Mouse (Mus musculus): ENCODE measurements around the gene Dlgap5. TPM values are rescaled to one million over a fixed set of nuclear protein-coding genes. Genes with fewer than 3 reads are reported as not detected.

Dlgap5 gene
- polyA plus RNA-seq, 1 experiment from 2014 or later = 36.8 TPM

- H3K9ac ChIP-seq = no peak overlapping the region
- no peak overlapping the region for H3K4me3 ChIP-seq
- peaks cover 80% of the 10 kb centered on the region for H3K36me3 ChIP-seq
- H3K27me3 ChIP-seq = no peaks in the 10 kb centered on the region
- no peak overlapping the region for H3K4me2 ChIP-seq
- no peak for ATAC-seq (ENCODE audit: insufficient number of reproducible peaks, low FRiP score, low TSS enrichment, low read depth)
- H3K9me3 ChIP-seq = no peaks in the 10 kb centered on the region
- H3K4me1 ChIP-seq = no peaks in the 10 kb centered on the region
- 78% methylated on average over 10 of the region's 10 CpGs for WGBS
- H3K27ac ChIP-seq = no peak overlapping the region
Observed at GRCm38 (mm10) chr14:47393354-47394094, 24.7 kb downstream of the Dlgap5 start.

GRCm38 (mm10) chr14:47386125-47386524, 32.1 kb downstream of the Dlgap5 start:
- 66% methylated on average over 11 of the region's 11 CpGs for WGBS
- Histone ChIP-seq H3K4me3 (no peak overlapping the region), H3K9me3 (no peaks in the 10 kb centered on the region), H3K9ac (no peak overlapping the region), H3K27me3 (no peaks in the 10 kb centered on the region), H3K4me2 (no peak overlapping the region), H3K27ac (no peak overlapping the region), H3K36me3 (peaks cover 53% of the 10 kb centered on the region), H3K4me1 (no peaks in the 10 kb centered on the region)
- ATAC-seq (ENCODE audit: insufficient number of reproducible peaks, low FRiP score, low TSS enrichment, low read depth) = no peak

GRCm38 (mm10) chr14:47384653-47385052, 33.6 kb downstream of the Dlgap5 start:
- Histone ChIP-seq H3K27me3 (no peaks in the 10 kb centered on the region), H3K9ac (no peak overlapping the region), H3K4me2 (no peak overlapping the region), H3K4me1 (no peaks in the 10 kb centered on the region), H3K9me3 (no peaks in the 10 kb centered on the region), H3K4me3 (no peak overlapping the region), H3K36me3 (peaks cover 41% of the 10 kb centered on the region), H3K27ac (no peak overlapping the region)
- 78% methylated on average over 10 of the region's 10 CpGs for WGBS
- ATAC-seq (ENCODE audit: insufficient number of reproducible peaks, low FRiP score, low TSS enrichment, low read depth) = no peak

GRCm38 (mm10) chr14:47383911-47384310, 34.3 kb downstream of the Dlgap5 start:
- H3K4me3 ChIP-seq = no peak overlapping the region
- no peaks in the 10 kb centered on the region for H3K9me3 ChIP-seq
- 89% methylated on average over 7 of the region's 7 CpGs for WGBS
- no peaks in the 10 kb centered on the region for H3K27me3 ChIP-seq
- H3K27ac ChIP-seq = no peak overlapping the region
- ATAC-seq (ENCODE audit: insufficient number of reproducible peaks, low FRiP score, low TSS enrichment, low read depth) = no peak
- H3K4me2 ChIP-seq = no peak overlapping the region
- H3K9ac ChIP-seq = no peak overlapping the region
- no peaks in the 10 kb centered on the region for H3K4me1 ChIP-seq
- H3K36me3 ChIP-seq = peaks cover 34% of the 10 kb centered on the region

GRCm38 (mm10) chr14:47378336-47378735, 39.9 kb downstream of the Dlgap5 start:
- 0 out of 2 replicates have a peak, but pooled peaks have one; percentile 49 for ATAC-seq (ENCODE audit: insufficient number of reproducible peaks, low FRiP score, low TSS enrichment, low read depth)
- H3K4me1 ChIP-seq = peaks cover 15% of the 10 kb centered on the region
- H3K27me3 ChIP-seq = peaks cover 9% of the 10 kb centered on the region
- H3K36me3 ChIP-seq = peaks cover 9% of the 10 kb centered on the region; the same call in 1 of the 2 replicates
- H3K9me3 ChIP-seq = no peaks in the 10 kb centered on the region
- WGBS = 42% methylated on average over 7 of the region's 7 CpGs
- H3K9ac ChIP-seq = no peak overlapping the region
- no peak overlapping the region for H3K4me3 ChIP-seq
- H3K27ac ChIP-seq = 0 out of 2 replicates have a peak overlapping the region, but pooled peaks have one; percentile 55
- H3K4me2 ChIP-seq = no peak overlapping the region

- H3K9ac ChIP-seq = no peak overlapping the region
- H3K27ac ChIP-seq = no peak overlapping the region
- peaks cover 3% of the 10 kb centered on the region; the same call in 1 of the 2 replicates for H3K36me3 ChIP-seq
- peaks cover 19% of the 10 kb centered on the region for H3K4me1 ChIP-seq
- no peak for ATAC-seq (ENCODE audit: insufficient number of reproducible peaks, low FRiP score, low TSS enrichment, low read depth)
- no peaks in the 10 kb centered on the region for H3K9me3 ChIP-seq
- WGBS = 52% methylated on average over 2 of the region's 2 CpGs
- peaks cover 17% of the 10 kb centered on the region for H3K27me3 ChIP-seq
- H3K4me3 ChIP-seq = no peak overlapping the region
- H3K4me2 ChIP-seq = no peak overlapping the region
Observed at GRCm38 (mm10) chr14:47376526-47376925, 41.7 kb downstream of the Dlgap5 start.

- Histone ChIP-seq H3K27ac (peak overlapping the region; percentile 59), H3K4me2 (peak overlapping the region; percentile 60), H3K4me3 (peak overlapping the region; percentile 39), H3K4me1 (peaks cover 19% of the 10 kb centered on the region), H3K27me3 (peaks cover 17% of the 10 kb centered on the region), H3K9ac (peak overlapping the region; percentile 31; the same call in 1 of the 2 replicates), H3K9me3 (no peaks in the 10 kb centered on the region), H3K36me3 (no peaks in the 10 kb centered on the region)
- WGBS = 11% methylated on average over 49 of the region's 49 CpGs
- ATAC-seq (ENCODE audit: insufficient number of reproducible peaks, low FRiP score, low TSS enrichment, low read depth) = 0 out of 2 replicates have a peak, but pooled peaks have one; percentile 45
Observed at GRCm38 (mm10) chr14:47373728-47374678, 44.2 kb downstream of the Dlgap5 start.

GRCm38 (mm10) chr14:47371689-47372088, 46.5 kb downstream of the Dlgap5 start:
- WGBS = 65% methylated on average over 6 of the region's 6 CpGs
- H3K9ac ChIP-seq = no peak overlapping the region
- H3K27me3 ChIP-seq = peaks cover 17% of the 10 kb centered on the region

GRCm38 (mm10) chr14:47370790-47371189, 47.4 kb downstream of the Dlgap5 start:
- no peak overlapping the region for H3K4me2 ChIP-seq
- no peak overlapping the region for H3K4me3 ChIP-seq
- H3K4me1 ChIP-seq = peaks cover 29% of the 10 kb centered on the region
- ATAC-seq (ENCODE audit: insufficient number of reproducible peaks, low FRiP score, low TSS enrichment, low read depth) = no peak
- H3K27me3 ChIP-seq = peaks cover 17% of the 10 kb centered on the region
- H3K36me3 ChIP-seq = no peaks in the 10 kb centered on the region
- H3K9ac ChIP-seq = no peak overlapping the region
- no peaks in the 10 kb centered on the region for H3K9me3 ChIP-seq
- 56% methylated on average over 3 of the region's 3 CpGs for WGBS
- no peak overlapping the region for H3K27ac ChIP-seq

More at GRCm38 (mm10) chr14:47371689-47372088, 46.5 kb downstream of the Dlgap5 start:
- no peak for ATAC-seq (ENCODE audit: insufficient number of reproducible peaks, low FRiP score, low TSS enrichment, low read depth)
- H3K9me3 ChIP-seq = no peaks in the 10 kb centered on the region
- no peak overlapping the region for H3K27ac ChIP-seq
- no peaks in the 10 kb centered on the region for H3K36me3 ChIP-seq
- H3K4me3 ChIP-seq = no peak overlapping the region
- no peak overlapping the region for H3K4me2 ChIP-seq
- H3K4me1 ChIP-seq = peaks cover 24% of the 10 kb centered on the region

- ATAC-seq (ENCODE audit: insufficient number of reproducible peaks, low FRiP score, low TSS enrichment, low read depth) = no peak
- Histone ChIP-seq H3K4me1 (peaks cover 29% of the 10 kb centered on the region), H3K27me3 (peaks cover 17% of the 10 kb centered on the region), H3K9me3 (no peaks in the 10 kb centered on the region), H3K36me3 (no peaks in the 10 kb centered on the region), H3K4me3 (no peak overlapping the region), H3K27ac (no peak overlapping the region), H3K4me2 (no peak overlapping the region), H3K9ac (no peak overlapping the region)
- WGBS = 89% methylated on average over 5 of the region's 5 CpGs
Observed at GRCm38 (mm10) chr14:47369741-47370140, 48.5 kb downstream of the Dlgap5 start.

- Histone ChIP-seq H3K4me3 (no peak within 1 kb of the TSS; the same call in 1 of the 2 replicates), H3K4me1 (peaks cover 18% of the 10 kb centered on the region), H3K9me3 (no peaks in the 10 kb centered on the region), H3K4me2 (peak within 1 kb of the TSS; percentile 27; the same call in 1 of the 2 replicates), H3K36me3 (no peaks in the 10 kb centered on the region), H3K27ac (peak within 1 kb of the TSS; percentile 69), H3K9ac (no peak within 1 kb of the TSS), H3K27me3 (no peaks in the 10 kb centered on the region)
- peak; percentile 69; the same call in 1 of the 2 replicates for ATAC-seq (ENCODE audit: insufficient number of reproducible peaks, low FRiP score, low TSS enrichment, low read depth)
- WGBS = 34% methylated on average over 9 of the region's 9 CpGs
Observed at GRCm38 (mm10) chr14:47367461-47367860, 50.7 kb downstream of the Dlgap5 start, which contains the start of gene Lgals3. Gene Lgals3 (plus strand): TSS chr14:47367751.

Data from limb, embryonic 15.5 days (tissue).